Mouse (Mus musculus) G1E (cell line): ENCODE results near the gene Hsd17b1.

ENCODE experiments used
- CTCF ChIP-seq: IDR thresholded peaks from 2 replicates; pipeline ENCODE4 v1.5.1; 2012; ENCODE audit warnings: low read depth, low read length, inconsistent platforms, mixed read lengths
- GATA1 ChIP-seq: IDR thresholded peaks from 2 replicates; pipeline ENCODE4 v1.6.1; 2012; ENCODE audit warnings: borderline replicate concordance, low read length, inconsistent platforms, mixed read lengths

- no peak for TF ChIP-seq CTCF
- TF ChIP-seq GATA1, result no peak
These were observed 9.5 kb downstream of the Hsd17b1 start for GRCm38 (mm10) chr11:101087682-101088055.
